Mouse (Mus musculus) stomach, postnatal 0 days (tissue): Measurements from ENCODE around the gene Piwil4.

Experiments used
- CTCF ChIP-seq: IDR thresholded peaks from 2 replicates; pipeline ENCODE4 v1.5.1; 2016; ENCODE audit warnings: antibody characterized with exemption, low read depth, mild to moderate bottlenecking, moderate library complexity
- EP300 ChIP-seq: optimal IDR thresholded peaks from 2 replicates; pipeline ENCODE3; 2016; ENCODE audit warnings: antibody characterized with exemption

GRCm38 (mm10) chr9:14654010-14654409 is 86.5 kb downstream of the Piwil4 start:
- TF ChIP-seq CTCF (peak; percentile 54), EP300 (no peak)
